Mouse (Mus musculus): ENCODE measurements around the gene Prkcq.

DNA sequence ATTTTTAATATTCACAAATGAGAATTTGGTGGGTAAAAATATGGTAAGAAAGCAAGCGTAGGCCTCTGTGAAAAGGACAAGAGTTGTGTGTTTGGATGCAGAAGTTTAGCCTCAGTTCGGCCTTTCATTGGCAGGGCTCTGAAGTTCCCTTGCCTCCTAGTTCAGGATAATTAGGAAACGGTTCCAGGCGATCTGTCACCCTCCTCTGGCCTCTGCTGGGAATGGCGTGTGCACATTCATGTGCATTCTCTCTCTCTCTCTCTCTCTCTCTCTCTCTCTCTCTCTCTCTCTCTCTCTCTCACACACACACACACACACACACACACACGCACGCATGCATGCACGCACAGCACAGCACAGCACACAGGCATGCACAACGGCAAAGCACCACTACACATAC lies 93.5 kb downstream of the Prkcq start:
- no peak for TF ChIP-seq POLR2A (IDR thresholded peaks at IDR 0.05; ENCODE audit: borderline replicate concordance, low read depth, low read length)
- no peak for TF ChIP-seq CTCF (IDR thresholded peaks at IDR 0.05; ENCODE audit: low read depth, low read length)
